Mouse (Mus musculus): ENCODE data around the gene Kcnn3. TPM values are rescaled to one million over a fixed set of nuclear protein-coding genes. Genes with fewer than 3 reads are reported as not detected.

Kcnn3 gene
- polyA plus RNA-seq, 1 experiment from 2014 or later, result 1.3 TPM

- H3K4me1 ChIP-seq (ENCODE audit: control insufficient read depth, insufficient read depth, low read length), result peaks cover 32% of the 10 kb centered on the region
- no peak overlapping the region for H3K4me3 ChIP-seq (ENCODE audit: low read depth, low read length)
- WGBS, result 71% methylated on average over 6 of the region's 6 CpGs
- no peaks in the 10 kb centered on the region for H3K27me3 ChIP-seq (ENCODE audit: control insufficient read depth, insufficient read depth, low read length)
- H3K27ac ChIP-seq (ENCODE audit: low read depth, low read length), result no peak overlapping the region
- H3K9ac ChIP-seq (ENCODE audit: low read length), result no peak overlapping the region
- no peaks in the 10 kb centered on the region for H3K36me3 ChIP-seq (ENCODE audit: control insufficient read depth, insufficient read depth, low read length)
- no peaks in the 10 kb centered on the region for H3K9me3 ChIP-seq (ENCODE audit: control insufficient read depth, low read length)
- ATAC-seq (ENCODE audit: low FRiP score), result no peak
- no peak overlapping the region for H3K4me2 ChIP-seq
- no peak for DNase-seq (ENCODE audit: low spot score, missing footprints)
Measured at GRCm38 (mm10) chr3:89624001-89624400, 104.0 kb downstream of the Kcnn3 start.

- no peak for ATAC-seq (ENCODE audit: low FRiP score)
- no peak overlapping the region for H3K27ac ChIP-seq (ENCODE audit: low read depth, low read length)
- peaks cover 32% of the 10 kb centered on the region for H3K4me1 ChIP-seq (ENCODE audit: control insufficient read depth, insufficient read depth, low read length)
- H3K36me3 ChIP-seq (ENCODE audit: control insufficient read depth, insufficient read depth, low read length), result no peaks in the 10 kb centered on the region
- no peaks in the 10 kb centered on the region for H3K27me3 ChIP-seq (ENCODE audit: control insufficient read depth, insufficient read depth, low read length)
- H3K4me2 ChIP-seq, result no peak overlapping the region
- H3K9me3 ChIP-seq (ENCODE audit: control insufficient read depth, low read length), result no peaks in the 10 kb centered on the region
- H3K9ac ChIP-seq (ENCODE audit: low read length), result no peak overlapping the region
- H3K4me3 ChIP-seq (ENCODE audit: low read depth, low read length), result no peak overlapping the region
- no peak for DNase-seq (ENCODE audit: low spot score, missing footprints)
- WGBS, result 80% methylated on average over 5 of the region's 5 CpGs
Measured at GRCm38 (mm10) chr3:89624814-89625445, 105.0 kb downstream of the Kcnn3 start.

DNA sequence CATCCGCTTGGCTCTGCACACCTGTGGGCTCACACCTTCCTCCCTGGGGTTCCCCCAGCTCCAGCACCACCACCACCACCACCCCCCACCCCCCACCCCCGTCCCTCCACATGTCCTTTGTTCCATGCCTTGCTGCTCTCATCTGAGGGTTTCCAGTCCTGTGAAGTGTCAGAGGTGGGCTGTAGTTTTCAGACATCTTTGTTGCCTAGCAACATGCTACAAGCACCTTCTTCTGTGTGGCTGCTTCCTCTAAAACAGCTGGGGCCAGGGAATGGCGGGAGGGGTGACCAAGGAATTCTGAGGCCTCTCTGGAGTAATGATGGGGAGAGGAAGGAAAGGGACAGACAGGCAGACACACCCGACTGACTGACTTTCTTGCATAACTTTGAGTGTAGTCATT, 106.6 kb downstream of the Kcnn3 start:
- Histone ChIP-seq H3K36me3 (ENCODE audit: control insufficient read depth, insufficient read depth, low read length) (no peaks in the 10 kb centered on the region), H3K9me3 (ENCODE audit: control insufficient read depth, low read length) (no peaks in the 10 kb centered on the region), H3K27me3 (ENCODE audit: control insufficient read depth, insufficient read depth, low read length) (no peaks in the 10 kb centered on the region), H3K4me3 (ENCODE audit: low read depth, low read length) (no peak overlapping the region), H3K9ac (ENCODE audit: low read length) (no peak overlapping the region), H3K4me2 (no peak overlapping the region), H3K4me1 (ENCODE audit: control insufficient read depth, insufficient read depth, low read length) (peaks cover 32% of the 10 kb centered on the region), H3K27ac (ENCODE audit: low read depth, low read length) (no peak overlapping the region)
- DNase-seq (ENCODE audit: low spot score, missing footprints) (no peak), ATAC-seq (ENCODE audit: low FRiP score) (no peak)
- WGBS, result 64% methylated on average over 4 of the region's 4 CpGs

GRCm38 (mm10) chr3:89629811-89630210, 109.8 kb downstream of the Kcnn3 start:
- no peaks in the 10 kb centered on the region for H3K27me3 ChIP-seq (ENCODE audit: control insufficient read depth, insufficient read depth, low read length)
- H3K36me3 ChIP-seq (ENCODE audit: control insufficient read depth, insufficient read depth, low read length), result no peaks in the 10 kb centered on the region
- H3K4me1 ChIP-seq (ENCODE audit: control insufficient read depth, insufficient read depth, low read length), result peaks cover 14% of the 10 kb centered on the region
- no peak overlapping the region for H3K9ac ChIP-seq (ENCODE audit: low read length)
- WGBS, result 75% methylated on average over 3 of the region's 3 CpGs
- no peak overlapping the region for H3K4me3 ChIP-seq (ENCODE audit: low read depth, low read length)
- H3K9me3 ChIP-seq (ENCODE audit: control insufficient read depth, low read length), result no peaks in the 10 kb centered on the region
- H3K27ac ChIP-seq (ENCODE audit: low read depth, low read length), result no peak overlapping the region
- no peak for DNase-seq (ENCODE audit: low spot score, missing footprints)
- ATAC-seq (ENCODE audit: low FRiP score), result no peak
- no peak overlapping the region for H3K4me2 ChIP-seq

GRCm38 (mm10) chr3:89631750-89632149, 111.8 kb downstream of the Kcnn3 start:
- Histone ChIP-seq H3K27me3 (ENCODE audit: control insufficient read depth, insufficient read depth, low read length) (no peaks in the 10 kb centered on the region), H3K36me3 (ENCODE audit: control insufficient read depth, insufficient read depth, low read length) (no peaks in the 10 kb centered on the region), H3K9me3 (ENCODE audit: control insufficient read depth, low read length) (no peaks in the 10 kb centered on the region), H3K4me3 (ENCODE audit: low read depth, low read length) (no peak overlapping the region), H3K27ac (ENCODE audit: low read depth, low read length) (no peak overlapping the region), H3K4me2 (no peak overlapping the region), H3K4me1 (ENCODE audit: control insufficient read depth, insufficient read depth, low read length) (peaks cover 2% of the 10 kb centered on the region), H3K9ac (ENCODE audit: low read length) (no peak overlapping the region)
- ATAC-seq (ENCODE audit: low FRiP score) (no peak), DNase-seq (ENCODE audit: low spot score, missing footprints) (no peak)
- 81% methylated on average over 5 of the region's 5 CpGs for WGBS

DNA sequence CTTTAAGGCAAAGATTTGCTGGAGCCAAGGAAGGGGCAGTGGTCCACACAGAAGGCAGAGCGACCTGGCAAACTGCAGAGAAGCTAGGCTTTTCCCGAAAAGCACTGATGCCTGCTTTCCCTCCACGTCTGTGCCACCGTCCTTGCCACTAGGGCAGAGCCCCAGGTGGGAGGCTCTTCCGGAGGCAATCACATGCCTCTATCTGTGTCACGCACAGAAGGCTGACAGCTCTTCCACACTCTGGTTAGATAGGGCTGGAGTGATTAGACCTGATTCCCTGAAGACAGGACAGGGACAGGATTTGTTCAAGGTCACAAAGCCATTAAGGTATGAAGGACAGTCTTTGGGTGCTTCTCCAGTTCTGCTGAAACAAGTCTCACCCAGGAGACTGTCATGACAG, 113.6 kb downstream of the Kcnn3 start:
- Histone ChIP-seq H3K9me3 (ENCODE audit: control insufficient read depth, low read length) (no peaks in the 10 kb centered on the region), H3K4me2 (no peak overlapping the region), H3K27me3 (ENCODE audit: control insufficient read depth, insufficient read depth, low read length) (no peaks in the 10 kb centered on the region), H3K4me3 (ENCODE audit: low read depth, low read length) (no peak overlapping the region), H3K36me3 (ENCODE audit: control insufficient read depth, insufficient read depth, low read length) (no peaks in the 10 kb centered on the region), H3K27ac (ENCODE audit: low read depth, low read length) (no peak overlapping the region), H3K9ac (ENCODE audit: low read length) (no peak overlapping the region), H3K4me1 (ENCODE audit: control insufficient read depth, insufficient read depth, low read length) (no peaks in the 10 kb centered on the region)
- ATAC-seq (ENCODE audit: low FRiP score), result no peak
- 83% methylated on average over 6 of the region's 6 CpGs for whole genome bisulfite sequencing
- no peak for DNase-seq (ENCODE audit: low spot score, missing footprints)

GRCm38 (mm10) chr3:89633941-89634340, 114.0 kb downstream of the Kcnn3 start:
- 90% methylated on average over 6 of the region's 6 CpGs for WGBS
- Histone ChIP-seq H3K36me3 (ENCODE audit: control insufficient read depth, insufficient read depth, low read length) (no peaks in the 10 kb centered on the region), H3K9me3 (ENCODE audit: control insufficient read depth, low read length) (no peaks in the 10 kb centered on the region), H3K4me3 (ENCODE audit: low read depth, low read length) (no peak overlapping the region), H3K4me1 (ENCODE audit: control insufficient read depth, insufficient read depth, low read length) (no peaks in the 10 kb centered on the region), H3K27me3 (ENCODE audit: control insufficient read depth, insufficient read depth, low read length) (no peaks in the 10 kb centered on the region), H3K4me2 (no peak overlapping the region), H3K27ac (ENCODE audit: low read depth, low read length) (no peak overlapping the region), H3K9ac (ENCODE audit: low read length) (no peak overlapping the region)
- DNase-seq (ENCODE audit: low spot score, missing footprints) (no peak), ATAC-seq (ENCODE audit: low FRiP score) (no peak)

GRCm38 (mm10) chr3:89640804-89641203, 120.8 kb downstream of the Kcnn3 start:
- Histone ChIP-seq H3K27ac (ENCODE audit: low read depth, low read length) (no peak overlapping the region), H3K9ac (ENCODE audit: low read length) (no peak overlapping the region), H3K27me3 (ENCODE audit: control insufficient read depth, insufficient read depth, low read length) (no peaks in the 10 kb centered on the region), H3K9me3 (ENCODE audit: control insufficient read depth, low read length) (no peaks in the 10 kb centered on the region), H3K4me2 (no peak overlapping the region), H3K4me3 (ENCODE audit: low read depth, low read length) (no peak overlapping the region), H3K36me3 (ENCODE audit: control insufficient read depth, insufficient read depth, low read length) (no peaks in the 10 kb centered on the region), H3K4me1 (ENCODE audit: control insufficient read depth, insufficient read depth, low read length) (no peaks in the 10 kb centered on the region)
- no peak for DNase-seq (ENCODE audit: low spot score, missing footprints)
- no peak for ATAC-seq (ENCODE audit: low FRiP score)
- WGBS, result 72% methylated on average over 3 of the region's 3 CpGs

DNA sequence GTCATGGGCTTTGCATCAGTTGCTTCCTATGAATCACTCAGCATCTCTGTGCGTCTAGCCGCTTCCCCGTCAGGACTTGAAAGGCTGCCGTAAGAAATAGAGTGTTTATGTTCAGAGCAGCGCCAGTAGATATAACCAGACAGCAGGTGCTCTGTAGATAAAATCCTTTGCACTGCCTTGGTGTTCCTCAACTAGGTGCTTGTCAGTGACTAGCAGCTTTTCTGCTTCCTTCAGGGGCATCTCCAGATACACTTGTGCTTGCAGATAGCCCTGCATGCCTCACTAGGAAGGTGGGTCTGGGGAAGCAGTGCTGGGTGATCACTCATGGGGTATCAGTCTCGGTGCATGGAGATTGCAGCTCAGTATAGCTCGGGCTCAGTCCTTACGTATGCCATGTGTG, 123.4 kb downstream of the Kcnn3 start:
- H3K27ac ChIP-seq (ENCODE audit: low read depth, low read length), result no peak overlapping the region
- ATAC-seq (ENCODE audit: low FRiP score) (no peak), DNase-seq (ENCODE audit: low spot score, missing footprints) (no peak)
- no peaks in the 10 kb centered on the region for H3K27me3 ChIP-seq (ENCODE audit: control insufficient read depth, insufficient read depth, low read length)
- H3K9ac ChIP-seq (ENCODE audit: low read length), result no peak overlapping the region
- peaks cover 19% of the 10 kb centered on the region for H3K4me1 ChIP-seq (ENCODE audit: control insufficient read depth, insufficient read depth, low read length)
- no peak overlapping the region for H3K4me3 ChIP-seq (ENCODE audit: low read depth, low read length)
- H3K36me3 ChIP-seq (ENCODE audit: control insufficient read depth, insufficient read depth, low read length), result no peaks in the 10 kb centered on the region
- H3K9me3 ChIP-seq (ENCODE audit: control insufficient read depth, low read length), result no peaks in the 10 kb centered on the region
- H3K4me2 ChIP-seq, result no peak overlapping the region
- 66% methylated on average over 8 of the region's 8 CpGs for WGBS

All from midbrain, embryonic 11.5 days (tissue).